Mouse (Mus musculus) C2C12 (cell line): ENCODE data around the gene Tmem218. TPM values are rescaled to one million over a fixed set of nuclear protein-coding genes. Genes with fewer than 3 reads are reported as not detected.

ENCODE experiments used
- H3K27me3 ChIP-seq: one replicate; pipeline ENCODE4 v1.6.1; 2011; ENCODE audit not compliant: control insufficient read depth, insufficient read depth, insufficient read length
- H3K36me3 ChIP-seq: one replicate; pipeline ENCODE4 v1.6.1; 2011; ENCODE audit not compliant: control insufficient read depth, insufficient read depth
- H3K4me3 ChIP-seq: one replicate; pipeline ENCODE4 v1.5.1; 2011; ENCODE audit warnings: mild to moderate bottlenecking, control low read depth; ENCODE audit not compliant: poor library complexity, insufficient read depth, severe bottlenecking
- H3K79me2 ChIP-seq: one replicate; pipeline ENCODE4 v1.6.1; 2011; ENCODE audit not compliant: control insufficient read depth, insufficient read depth
- H3K79me3 ChIP-seq: one replicate; pipeline ENCODE4 v1.6.1; 2011; ENCODE audit warnings: low read depth, control low read depth
- H3ac ChIP-seq: one replicate; pipeline ENCODE3; 2011; ENCODE audit warnings: low read depth; ENCODE audit not compliant: control insufficient read depth, insufficient read length
- CEBPB ChIP-seq: IDR thresholded peaks from one replicate; pipeline ENCODE4 v1.6.1; 2011; ENCODE audit warnings: low read depth, mild to moderate bottlenecking, control low read depth, moderate library complexity
- CTCF ChIP-seq: IDR thresholded peaks from one replicate; pipeline ENCODE4 v1.5.1; 2011; ENCODE audit not compliant: control insufficient read depth, insufficient read depth, insufficient read length
- FOSL1 ChIP-seq: IDR thresholded peaks from one replicate; pipeline ENCODE4 v1.8.0; 2011; ENCODE audit warnings: mild to moderate bottlenecking, low read length; ENCODE audit not compliant: poor library complexity, insufficient read depth, severe bottlenecking
- MAX ChIP-seq: IDR thresholded peaks from one replicate; pipeline ENCODE4 v1.6.1; 2011; ENCODE audit warnings: mild to moderate bottlenecking, control low read depth
- MYOD1 ChIP-seq: IDR thresholded peaks from one replicate; pipeline ENCODE4 v1.6.1; 2011; ENCODE audit warnings: low read depth; ENCODE audit not compliant: control insufficient read depth, insufficient read length
- MYOG ChIP-seq: IDR thresholded peaks from one replicate; pipeline ENCODE4 v1.6.1; 2011; ENCODE audit not compliant: control insufficient read depth, insufficient read length; ENCODE audit errors: extremely low read depth
- USF1 ChIP-seq: IDR thresholded peaks from one replicate; pipeline ENCODE4 v1.6.1; 2011; ENCODE audit warnings: low read depth, mild to moderate bottlenecking, control low read depth, moderate library complexity
- polyA plus RNA-seq: library from polyadenylated mRNA; unstranded; fragments of >200 nt; fragmentation: generic; extraction: Trizol; gene quantifications from one replicate; pipeline ENCODE4 v1.2.1, GENCODE M21; 2012; ENCODE audit warnings: missing spikeins

Tmem218 gene
- polyA plus RNA-seq, 1 experiment, result 3.4 TPM

DNA sequence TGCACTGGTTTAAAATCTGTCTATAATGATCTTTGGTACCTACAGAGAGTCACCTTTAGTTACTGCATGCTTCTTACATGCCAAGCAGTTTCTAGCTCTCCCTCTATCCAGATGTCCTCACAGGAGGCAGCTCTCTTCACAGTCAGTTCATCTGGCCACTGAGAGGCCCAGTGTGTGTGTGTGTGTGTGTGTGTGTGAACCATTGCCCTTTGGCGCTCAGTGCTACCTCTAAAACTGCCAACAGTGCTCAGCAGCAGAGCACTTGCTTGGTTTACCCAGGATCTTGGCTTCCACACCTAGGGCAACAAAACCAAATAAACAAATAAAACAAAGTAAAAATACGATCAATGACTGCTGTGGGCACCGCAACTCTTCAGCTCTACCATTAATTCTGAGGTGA is 42.0 kb downstream of the Tmem218 start:
- H3K27me3 ChIP-seq, result no peaks in the 10 kb centered on the region
- no peak overlapping the region for H3K4me3 ChIP-seq
- no peak overlapping the region for H3ac ChIP-seq
- TF ChIP-seq CTCF (no peak), MYOG (no peak), FOSL1 (no peak), CEBPB (no peak), MYOD1 (no peak), MAX (no peak), USF1 (no peak)
- H3K79me3 ChIP-seq, result no peaks in the 10 kb centered on the region
- H3K79me2 ChIP-seq, result no peaks in the 10 kb centered on the region
- no peaks in the 10 kb centered on the region for H3K36me3 ChIP-seq

- no peaks in the 10 kb centered on the region for H3K27me3 ChIP-seq
These were observed 42.6 kb downstream of the Tmem218 start for GRCm38 (mm10) chr9:37250631-37251030.

GRCm38 (mm10) chr9:37254531-37255110 is 46.6 kb downstream of the Tmem218 start:
- no peak for TF ChIP-seq MYOG
- TF ChIP-seq MYOD1, result peak; percentile 82
- Histone ChIP-seq H3K79me3 (no peaks in the 10 kb centered on the region), H3K4me3 (peak overlapping the region; percentile 21), H3K79me2 (no peaks in the 10 kb centered on the region), H3ac (no peak overlapping the region), H3K27me3 (no peaks in the 10 kb centered on the region), H3K36me3 (no peaks in the 10 kb centered on the region)

More at GRCm38 (mm10) chr9:37250631-37251030, 42.6 kb downstream of the Tmem218 start:
- TF ChIP-seq USF1 (no peak), MYOG (no peak), MAX (no peak), CTCF (no peak), CEBPB (no peak), FOSL1 (no peak), MYOD1 (no peak)
- Histone ChIP-seq H3K4me3 (no peak overlapping the region), H3K79me3 (no peaks in the 10 kb centered on the region), H3K36me3 (no peaks in the 10 kb centered on the region), H3ac (no peak overlapping the region), H3K79me2 (no peaks in the 10 kb centered on the region)

DNA sequence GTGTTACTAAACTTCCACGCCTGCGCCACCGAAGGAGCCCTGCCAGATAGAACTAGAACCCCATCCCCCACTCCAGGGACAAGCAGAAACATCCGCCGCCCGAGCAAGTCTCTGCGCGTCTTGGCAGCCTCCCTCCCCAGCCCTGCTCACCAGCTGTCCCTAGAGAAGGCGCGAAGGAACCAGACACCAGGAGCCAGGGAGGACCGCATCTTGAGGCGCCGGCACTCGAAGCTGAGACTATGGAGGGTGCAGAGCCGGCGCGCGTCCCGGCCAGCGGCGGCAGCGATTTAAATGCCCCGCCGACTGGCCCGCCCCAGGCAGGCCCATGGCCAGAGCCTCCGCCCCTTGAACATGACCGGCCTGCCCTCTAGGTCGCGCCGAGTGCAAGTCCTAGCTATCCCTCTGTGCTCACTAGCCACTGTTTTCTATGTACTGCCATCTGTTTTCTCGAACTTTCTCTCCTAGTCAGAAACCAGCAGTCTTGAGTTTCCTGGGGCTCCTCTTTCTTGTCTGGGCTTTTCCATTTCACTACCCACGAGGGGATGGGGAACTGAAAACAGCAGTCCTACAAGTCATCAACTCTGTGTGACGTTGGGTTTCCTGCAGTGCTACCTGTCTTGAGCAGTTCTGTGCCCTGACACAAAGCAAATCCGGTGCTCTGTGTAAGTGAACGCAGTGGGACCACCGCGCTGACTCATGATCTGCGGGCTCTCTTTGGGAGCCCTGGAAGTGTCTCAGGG is 47.3 kb downstream of the Tmem218 start, which contains the start of gene Slc37a2:
Slc37a2 (minus strand) TSS at position 590 of the 740 bp plus-strand sequence.
- no peaks in the 10 kb centered on the region for H3K36me3 ChIP-seq
- H3K27me3 ChIP-seq, result no peaks in the 10 kb centered on the region
- peak within 1 kb of the TSS; percentile 21 for H3K4me3 ChIP-seq
- TF ChIP-seq USF1, result no peak
- no peaks in the 10 kb centered on the region for H3K79me3 ChIP-seq
- no peaks in the 10 kb centered on the region for H3K79me2 ChIP-seq
- peak within 1 kb of the TSS; percentile 35 for H3ac ChIP-seq

DNA sequence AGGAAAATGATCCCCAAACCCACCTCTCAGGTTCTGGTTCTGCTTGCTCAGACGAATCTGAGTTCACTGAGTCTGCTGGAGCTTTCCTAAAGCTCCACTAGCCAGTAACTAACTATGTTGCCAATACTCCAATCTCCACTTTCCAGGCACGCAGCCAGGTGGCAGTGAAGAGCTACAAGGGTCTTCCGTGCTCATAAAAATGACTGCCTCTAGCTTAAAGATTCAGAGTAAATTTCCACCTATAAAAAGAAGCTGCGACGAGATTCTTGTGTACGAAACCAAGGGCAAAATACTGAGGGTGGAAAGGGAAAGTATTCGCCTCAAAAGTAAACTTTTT is 47.8 kb downstream of the Tmem218 start:
- no peak overlapping the region for H3ac ChIP-seq
- no peaks in the 10 kb centered on the region for H3K27me3 ChIP-seq
- TF ChIP-seq MYOG (no peak), CTCF (no peak), FOSL1 (no peak), USF1 (no peak), CEBPB (no peak), MYOD1 (no peak), MAX (no peak)
- H3K79me3 ChIP-seq, result no peaks in the 10 kb centered on the region
- H3K79me2 ChIP-seq, result no peaks in the 10 kb centered on the region
- no peak overlapping the region for H3K4me3 ChIP-seq
- H3K36me3 ChIP-seq, result no peaks in the 10 kb centered on the region

- no peaks in the 10 kb centered on the region for H3K27me3 ChIP-seq
- H3K36me3 ChIP-seq, result no peaks in the 10 kb centered on the region
- no peak overlapping the region for H3K4me3 ChIP-seq
- no peak overlapping the region for H3ac ChIP-seq
- no peaks in the 10 kb centered on the region for H3K79me3 ChIP-seq
- H3K79me2 ChIP-seq, result no peaks in the 10 kb centered on the region
- no peak for TF ChIP-seq CEBPB
- no peak for TF ChIP-seq MAX
- no peak for TF ChIP-seq MYOD1
- no peak for TF ChIP-seq USF1
- TF ChIP-seq MYOG, result no peak
These were observed 58.6 kb downstream of the Tmem218 start for GRCm38 (mm10) chr9:37266622-37267021.

Other genes with a start within 250 kb of the Tmem218 start
- gene Pknox2, start 60.8 kb upstream of the Tmem218 start, polyA plus RNA-seq, result 8.5 TPM
- 4.2 TPM for gene Slc37a2, start 47.5 kb downstream of the Tmem218 start, polyA plus RNA-seq
- 0.56 TPM for gene Ccdc15, start 140.2 kb downstream of the Tmem218 start, polyA plus RNA-seq
- 0.01 TPM for gene Hepacam, start 159.1 kb downstream of the Tmem218 start, polyA plus RNA-seq
- gene Robo4, start 193.7 kb downstream of the Tmem218 start, polyA plus RNA-seq, result not detected
- gene Robo3, start 225.0 kb downstream of the Tmem218 start, polyA plus RNA-seq, result 0.18 TPM